Mouse (Mus musculus) small intestine, adult 2 months (tissue): Measurements from ENCODE around the gene Scap.
"Not testable (repeated sequence)": the region's sequence is repeated elsewhere in the genome, so short reads cannot be mapped to it uniquely, and the experiment has no call there.

Experiments
- CTCF ChIP-seq: fragments of 200-500 bp; IDR thresholded peaks from 2 replicates; pipeline ENCODE4 v1.5.1; 2012; ENCODE audit warnings: low read depth, mild to moderate bottlenecking, control low read depth, inconsistent platforms, low read length, moderate library complexity, mixed read lengths; ENCODE audit not compliant: insufficient replicate concordance, insufficient read length; ENCODE audit errors: extremely low read depth
- POLR2A ChIP-seq: fragments of 200-500 bp; IDR thresholded peaks from 2 replicates; pipeline ENCODE4 v1.6.1; 2012; ENCODE audit warnings: low read depth, mild to moderate bottlenecking, control low read depth, inconsistent platforms, low read length, moderate library complexity

- TF ChIP-seq CTCF, POLR2A: not testable (repeated sequence)
These were observed 2.2 kb upstream of the Scap start for GRCm38 (mm10) chr9:110330913-110331312.
